Mouse (Mus musculus) cerebellum, postnatal 10 days (tissue): ENCODE data around the gene Tfpi.
"Not testable (repeated sequence)": the region's sequence is repeated elsewhere in the genome, so short reads cannot be mapped to it uniquely, and the experiment has no call there.

ENCODE experiments used
- DNase-seq, 2 experiments: peaks; one replicate each; pipeline ENCODE4 v3.0.0; 2021; ENCODE audit warnings: mixed read lengths in 2 of 2

Gene Tfpi

DNA sequence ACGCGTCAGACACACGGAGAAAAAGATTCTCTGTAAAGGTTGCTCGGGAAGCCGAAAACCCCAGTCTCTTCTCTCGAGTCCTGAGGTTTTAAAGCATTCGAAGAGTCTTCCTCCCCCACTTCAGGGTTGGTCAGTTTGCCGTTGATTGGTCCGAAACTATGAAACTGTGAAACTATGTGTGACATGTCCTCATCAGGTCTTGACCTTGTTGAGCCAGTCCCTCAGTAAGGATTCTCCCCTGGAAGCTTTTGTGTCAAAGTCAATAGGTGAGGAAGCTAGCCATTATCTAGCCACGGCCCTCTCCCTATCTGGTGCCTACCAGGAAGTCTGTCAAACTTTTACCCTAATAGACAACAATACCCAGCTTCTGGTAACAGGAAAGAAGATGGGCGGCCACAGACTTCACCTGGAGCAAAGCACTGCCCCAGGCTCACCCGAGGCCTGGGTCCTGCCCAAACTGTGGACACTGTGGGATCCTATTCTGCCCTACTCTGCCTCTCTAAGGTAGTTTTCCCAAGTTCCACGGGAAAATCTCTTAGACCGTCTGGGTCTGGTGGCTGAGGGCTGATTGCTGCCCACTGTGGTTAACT is 2.5 kb downstream of the Tfpi start:
- DNase-seq: no peak

DNA sequence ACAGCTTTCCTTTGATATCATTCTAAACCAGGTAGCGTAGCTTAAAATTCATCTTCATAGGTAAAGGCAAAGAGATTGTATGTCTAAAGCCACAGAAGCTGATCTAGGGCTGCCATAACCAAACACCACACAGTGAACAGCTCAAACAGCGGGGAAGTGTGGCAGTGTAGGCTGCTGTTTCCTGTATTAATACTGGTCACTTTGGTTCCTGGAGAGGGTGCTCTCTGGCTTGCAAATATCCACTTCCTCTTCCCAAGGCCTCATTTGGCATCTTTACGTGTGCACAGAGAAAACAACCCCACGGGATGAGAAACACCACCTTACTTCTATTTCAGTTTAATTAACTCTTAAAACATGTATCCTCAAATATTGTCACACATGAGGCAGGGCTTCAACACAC is 9.2 kb downstream of the Tfpi start:
- no peak for DNase-seq

DNA sequence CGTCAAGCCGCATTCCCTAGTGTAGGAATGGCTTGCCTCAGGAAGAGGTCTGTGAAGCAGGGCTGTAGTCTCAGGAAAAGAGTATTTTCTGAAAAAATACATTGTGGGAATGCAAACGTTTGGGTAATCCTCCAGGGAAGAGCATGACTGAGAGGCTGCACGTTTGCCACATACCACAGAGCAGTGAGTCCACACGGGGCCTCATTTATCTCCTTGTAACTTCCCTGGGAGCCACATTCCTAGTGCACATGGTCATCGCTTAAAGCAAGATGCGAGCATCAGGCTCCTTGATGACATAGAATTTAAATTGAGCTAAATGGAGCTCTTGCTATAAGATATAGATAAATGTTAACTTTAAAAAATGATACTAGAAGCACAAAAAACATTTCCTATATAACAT is 11.6 kb downstream of the Tfpi start:
- DNase-seq: no peak

DNA sequence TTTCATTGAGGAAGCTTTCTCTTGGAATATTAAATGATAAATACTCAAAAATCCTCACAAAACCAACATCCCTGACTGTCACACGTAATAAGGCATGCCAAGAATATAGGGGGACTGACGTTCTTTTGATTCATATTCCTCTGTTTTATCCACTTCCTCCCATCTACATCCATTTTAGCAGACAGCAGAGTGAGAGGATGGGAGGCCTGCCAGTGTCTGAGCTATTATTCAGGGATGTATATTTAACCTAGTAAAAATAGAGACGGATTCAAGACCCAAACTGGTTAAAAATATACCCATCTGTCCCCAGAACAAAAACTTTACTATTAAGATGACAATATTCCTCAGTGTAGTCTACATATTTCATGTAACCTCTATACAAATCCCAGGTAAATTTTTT is 14.2 kb downstream of the Tfpi start:
- no peak for DNase-seq

DNA sequence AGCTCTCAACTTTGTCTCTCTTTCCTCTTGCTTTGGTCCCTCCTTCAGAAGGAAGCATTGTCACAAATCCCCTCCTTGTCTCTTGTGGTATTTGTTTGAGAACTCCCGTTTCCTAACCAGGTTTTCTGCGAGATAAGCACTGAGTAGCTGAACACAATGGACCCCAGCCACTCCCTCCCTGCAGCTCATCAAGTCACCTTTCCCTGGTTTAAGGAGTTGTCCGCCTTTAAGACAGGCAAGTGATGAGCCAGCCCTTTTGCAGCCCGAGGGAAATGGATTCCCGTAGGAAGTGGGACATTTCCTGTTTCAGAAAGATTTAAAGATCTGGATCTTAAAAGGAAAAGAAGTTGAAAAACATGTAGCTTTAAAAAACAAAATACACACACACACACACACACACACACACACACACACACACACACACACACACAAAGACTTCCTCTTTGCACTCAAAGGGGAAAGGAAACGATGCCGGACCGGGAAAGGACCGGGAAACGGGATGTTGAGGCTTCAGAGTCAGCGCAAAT is 16.9 kb downstream of the Tfpi start:
- DNase-seq: no peak

DNA sequence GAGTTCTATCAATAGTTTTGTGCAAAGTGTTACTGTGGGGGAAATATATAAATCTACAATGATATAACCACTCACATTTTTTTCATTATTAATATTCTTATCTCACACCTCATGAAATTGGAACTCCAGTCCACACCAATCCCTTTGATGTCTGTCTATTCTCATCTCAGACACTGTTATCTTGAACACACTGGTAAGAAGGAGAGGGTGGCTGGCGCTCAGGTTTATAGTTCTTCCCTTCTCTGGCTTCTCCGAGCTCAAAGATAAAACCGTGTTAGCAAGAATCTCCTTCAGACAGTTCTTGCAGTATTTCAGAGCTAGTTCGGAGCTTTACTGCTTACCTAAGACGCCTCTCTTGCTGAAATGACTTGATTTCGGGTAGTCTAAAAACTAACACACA is 19.4 kb downstream of the Tfpi start:
- no peak for DNase-seq

DNA sequence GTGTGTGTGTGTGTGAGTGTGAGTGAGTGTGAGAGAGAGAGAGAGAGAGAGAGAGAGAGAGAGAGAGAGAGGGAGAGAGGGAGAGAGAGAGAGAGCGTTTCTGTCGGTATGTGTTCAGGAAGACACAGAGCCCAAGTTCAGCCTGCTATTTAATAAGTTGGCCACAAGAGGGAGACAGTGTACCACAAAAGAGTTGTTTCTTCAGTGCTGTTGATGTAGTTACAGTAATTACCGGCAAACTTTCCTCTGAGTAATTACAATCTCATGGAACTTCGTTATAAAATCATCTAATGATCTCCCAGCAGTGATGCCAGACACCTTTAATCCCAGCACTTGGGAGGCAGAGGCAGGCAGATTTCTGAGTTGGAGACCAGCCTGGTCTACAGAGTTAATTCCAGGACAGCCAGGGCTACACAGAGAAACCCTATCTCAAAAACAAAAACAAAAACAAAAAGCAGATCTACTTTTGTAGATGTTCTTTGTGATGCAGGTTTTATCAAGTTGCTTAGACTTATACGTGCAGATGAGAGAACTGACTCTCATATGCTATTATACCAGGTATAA is 21.3 kb downstream of the Tfpi start:
- DNase-seq: peak; percentile 59 to 78

DNA sequence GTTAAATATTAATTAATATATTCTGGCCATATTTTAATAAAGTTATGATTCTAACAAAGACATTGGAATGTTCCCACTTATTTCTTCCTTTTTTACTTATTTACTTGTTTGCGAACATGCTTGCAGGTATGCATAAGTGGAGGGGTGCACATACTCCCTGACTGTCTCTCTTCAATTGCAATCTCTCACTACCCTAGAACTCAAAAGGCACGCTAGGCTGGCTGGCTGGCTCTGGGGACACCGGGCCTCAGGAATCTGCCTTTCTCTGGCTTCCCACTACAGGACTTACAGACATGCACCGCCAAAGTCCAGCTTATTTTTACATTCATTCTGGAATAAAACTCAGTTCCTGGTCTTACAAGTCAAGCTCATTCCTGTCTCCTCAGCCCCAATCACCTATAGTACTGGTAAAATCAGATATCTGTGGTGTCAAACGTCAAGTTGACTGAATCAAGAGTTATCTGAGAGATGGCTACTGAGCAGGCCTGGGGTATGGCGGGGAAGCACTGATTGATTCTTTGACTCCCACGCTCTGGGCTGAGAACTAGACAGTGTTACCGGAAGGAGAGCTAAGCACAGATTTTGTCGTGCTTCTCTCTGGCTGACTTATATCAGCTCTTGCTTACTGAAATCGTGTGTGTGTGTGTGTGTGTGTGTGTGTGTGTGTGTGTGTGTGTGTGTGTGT is 21.9 kb downstream of the Tfpi start:
- DNase-seq: no peak

DNA sequence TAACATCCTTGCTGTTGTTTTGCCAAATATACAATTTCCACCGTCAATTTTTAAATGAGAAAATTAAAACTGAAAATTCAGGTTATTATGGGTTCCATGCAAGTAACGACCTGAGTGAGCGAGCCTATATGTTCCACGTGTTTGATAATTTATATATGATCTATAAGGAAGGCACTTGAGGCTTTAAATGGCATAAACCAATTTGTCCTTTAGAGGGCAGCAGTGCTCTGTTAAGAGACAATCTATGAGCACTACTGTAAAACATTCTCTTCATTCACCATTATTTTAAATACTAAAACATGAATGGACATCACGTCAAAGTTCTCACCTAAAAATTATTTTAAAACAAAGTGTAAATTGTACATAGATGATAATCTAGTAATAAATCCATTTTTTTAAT is 22.5 kb downstream of the Tfpi start:
- DNase-seq: peak; percentile 38 to 66

DNA sequence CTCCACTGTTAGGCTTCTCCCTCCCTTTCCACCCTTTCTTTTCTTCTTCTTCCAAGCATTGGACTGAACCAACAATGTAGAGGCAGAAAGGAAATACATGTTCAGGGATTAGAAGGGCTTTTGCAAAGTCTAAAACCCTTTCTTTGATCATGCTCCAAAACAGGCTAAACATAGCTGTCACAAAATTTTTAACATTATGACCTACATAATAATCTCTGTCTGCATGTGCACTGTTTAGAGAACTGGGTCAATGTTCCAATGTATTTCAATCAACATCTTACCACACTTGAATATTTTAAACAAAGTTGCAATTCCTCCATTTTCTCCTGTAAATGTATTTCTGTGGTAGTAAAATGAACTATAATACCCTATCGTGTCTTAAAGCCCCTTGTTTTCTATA is 31.1 kb downstream of the Tfpi start:
- DNase-seq: no peak

DNA sequence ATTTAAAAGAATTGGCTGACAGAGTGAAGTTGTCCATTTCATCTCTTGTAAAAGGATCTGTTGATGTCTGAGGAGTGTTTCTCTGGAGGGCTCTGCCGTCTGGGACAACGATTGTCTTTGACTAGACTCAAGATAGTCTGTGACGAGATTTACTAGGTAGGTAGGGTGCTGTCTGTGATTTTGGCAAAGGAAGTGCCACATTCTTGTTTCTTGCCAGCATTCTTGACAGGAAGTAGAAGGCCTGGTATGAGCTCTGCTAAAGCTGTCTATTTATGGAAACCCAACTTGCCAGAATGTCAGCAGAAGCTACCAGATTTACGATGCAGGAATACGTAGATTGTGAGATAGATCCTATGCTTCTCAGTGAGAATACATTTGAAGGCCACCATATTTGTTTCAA is 34.6 kb downstream of the Tfpi start:
- no peak for DNase-seq

DNA sequence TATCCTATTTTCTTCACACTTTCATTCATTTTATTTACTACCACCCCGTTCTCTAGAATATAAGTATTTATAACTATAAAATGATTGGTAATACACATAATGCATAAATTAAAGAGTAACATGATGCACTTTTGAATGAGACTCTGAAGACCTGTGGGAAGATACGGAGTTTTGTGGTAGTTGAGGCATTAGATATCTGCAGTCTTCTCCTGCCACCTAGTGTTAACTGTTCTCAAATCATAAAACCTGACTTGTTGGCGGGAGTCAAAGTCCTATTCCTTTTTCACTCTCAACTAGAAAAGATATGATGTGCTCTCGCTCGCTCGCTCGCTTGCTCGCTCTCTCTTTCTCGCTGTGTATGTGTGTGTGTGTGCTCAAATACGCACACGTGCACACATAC is 46.9 kb downstream of the Tfpi start:
- peak; percentile 50 to 75 for DNase-seq

DNA sequence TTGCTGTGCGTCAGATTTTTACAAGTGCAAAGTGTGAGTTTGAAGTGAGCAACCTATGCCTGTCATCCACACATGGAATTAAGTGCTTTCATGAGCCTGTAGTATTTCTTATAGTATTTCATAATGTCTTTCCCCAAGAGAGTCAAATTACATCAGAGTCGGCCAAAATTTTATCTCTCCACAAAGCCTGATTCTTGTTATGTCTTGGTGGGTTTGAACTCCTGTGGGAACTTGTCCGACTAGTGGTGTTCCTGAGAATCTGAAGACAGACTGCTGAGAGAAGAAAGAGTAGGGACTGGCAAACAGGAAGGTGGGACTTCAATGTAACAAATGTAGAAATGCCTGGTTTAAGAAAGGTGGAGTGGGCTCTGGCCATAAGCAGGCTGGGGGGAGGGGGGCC is 47.7 kb downstream of the Tfpi start:
- DNase-seq: peak in 1 of 2 experiments; percentile 5

DNA sequence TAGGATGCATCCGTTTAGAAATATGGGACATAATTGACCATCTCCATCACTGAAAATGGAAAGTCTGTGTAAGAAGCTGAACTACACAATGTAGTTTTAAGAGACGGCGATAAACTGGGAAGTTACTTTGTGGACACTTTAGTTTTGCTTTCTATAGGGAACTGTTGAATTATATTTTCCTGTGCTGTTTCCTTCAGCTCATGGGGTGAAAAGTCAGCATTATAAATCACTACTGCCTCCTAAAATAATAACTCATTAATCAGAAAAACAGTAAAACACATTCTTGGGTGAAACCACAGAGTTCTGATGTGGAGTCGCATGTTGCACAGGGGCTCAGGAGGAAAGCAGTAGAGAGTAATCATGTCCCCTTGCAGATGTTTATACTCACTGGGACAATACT is 50.0 kb downstream of the Tfpi start:
- no peak for DNase-seq

DNA sequence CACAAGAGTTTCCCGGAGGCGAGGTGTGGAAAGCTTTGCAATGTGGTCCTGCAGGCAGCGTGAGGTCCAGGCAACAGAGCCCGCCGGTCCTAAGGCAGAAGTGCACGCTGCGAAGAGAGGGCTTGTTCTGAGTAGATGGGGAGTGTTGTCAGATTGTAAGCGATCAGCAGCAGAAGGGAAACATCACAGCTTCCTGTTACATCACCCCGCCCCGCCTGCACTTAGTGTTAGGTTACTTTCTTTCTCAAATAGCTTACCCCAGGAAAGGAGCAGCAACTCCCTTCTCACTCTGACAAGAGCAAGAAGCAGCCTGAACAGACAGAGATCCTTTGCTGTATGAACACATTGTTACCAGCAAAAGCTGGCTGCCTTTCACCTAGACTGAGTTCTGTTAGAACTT is 51.4 kb downstream of the Tfpi start, which contains the start of gene Calcrl:
Gene Calcrl, minus strand, starts transcription at position 274 of the 400 bp plus-strand sequence.
- peak; percentile 46 to 49 for DNase-seq

DNA sequence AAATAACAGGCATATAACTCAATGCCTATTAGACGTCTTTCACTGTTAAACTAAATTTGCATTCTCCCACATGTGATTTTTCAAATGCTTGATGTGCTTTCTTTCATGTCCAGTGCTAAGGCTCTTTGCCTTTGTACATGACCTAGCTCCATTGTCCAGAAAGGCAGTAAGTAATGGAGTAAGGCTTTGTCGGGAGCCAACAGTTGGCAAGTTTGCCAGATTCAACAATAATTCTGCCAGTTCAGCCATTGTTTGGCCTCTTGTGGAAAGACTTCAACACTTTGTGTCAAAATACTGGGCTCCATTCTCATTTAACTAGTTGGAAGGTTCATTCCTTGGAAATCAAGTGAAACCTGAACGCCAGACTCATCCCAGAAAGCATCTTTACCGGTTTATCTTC is 60.1 kb downstream of the Tfpi start:
- peak in 1 of 2 experiments; percentile 5 for DNase-seq

DNA sequence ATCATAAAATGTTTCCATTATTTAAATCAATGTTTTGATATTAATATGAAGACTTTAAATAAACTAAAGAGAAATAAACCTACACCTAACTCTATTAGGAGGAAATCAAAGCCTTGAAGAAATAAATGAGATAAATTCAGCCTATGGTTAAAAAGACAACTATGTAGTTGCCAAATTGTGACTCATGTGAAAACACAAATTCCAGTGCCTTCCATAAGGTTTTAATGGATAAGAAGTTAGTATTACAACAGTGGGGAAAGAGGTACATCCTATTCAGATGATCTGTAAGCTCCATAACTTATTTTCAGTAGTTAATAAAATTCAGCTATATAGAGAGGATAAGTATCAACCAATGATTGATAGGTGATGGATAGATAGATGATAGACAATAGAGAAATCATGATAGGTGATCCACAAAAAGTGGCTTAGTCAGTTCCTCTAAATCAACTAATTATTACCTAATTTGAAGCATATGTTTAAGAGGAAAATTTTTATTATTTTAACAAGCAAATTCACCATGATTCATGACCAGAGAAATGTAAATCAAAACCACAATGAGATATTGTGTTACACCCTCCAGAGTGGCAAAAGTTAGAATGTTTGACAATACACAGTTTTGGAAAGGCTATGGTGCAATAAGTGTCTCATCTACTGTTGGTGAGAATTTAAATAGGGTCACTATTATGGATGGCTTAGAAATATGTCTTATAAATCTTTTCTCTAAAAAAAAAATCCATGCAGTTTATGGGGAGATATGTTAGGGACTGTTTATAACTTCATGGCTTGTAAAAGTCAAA is 66.6 kb downstream of the Tfpi start:
- no peak for DNase-seq

DNA sequence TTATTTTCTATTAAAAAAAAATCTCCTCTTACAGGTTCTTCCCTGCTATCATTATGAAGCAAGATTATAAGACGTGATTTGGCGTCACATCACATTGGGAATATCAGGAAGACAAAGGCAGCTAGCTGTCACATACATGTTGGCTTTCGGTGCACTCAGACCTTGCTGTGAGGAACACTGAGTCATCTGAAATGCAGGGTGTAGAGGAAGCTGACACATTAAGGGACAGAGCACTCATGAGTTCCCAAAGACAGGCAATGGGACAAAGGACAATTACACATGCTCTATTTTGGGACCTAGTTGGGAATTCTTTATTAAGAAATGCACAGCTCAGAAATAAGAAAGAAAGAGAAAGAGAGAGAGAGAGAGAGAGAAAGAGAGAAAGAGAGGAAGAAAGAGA is 71.7 kb downstream of the Tfpi start:
- no peak for DNase-seq

DNA sequence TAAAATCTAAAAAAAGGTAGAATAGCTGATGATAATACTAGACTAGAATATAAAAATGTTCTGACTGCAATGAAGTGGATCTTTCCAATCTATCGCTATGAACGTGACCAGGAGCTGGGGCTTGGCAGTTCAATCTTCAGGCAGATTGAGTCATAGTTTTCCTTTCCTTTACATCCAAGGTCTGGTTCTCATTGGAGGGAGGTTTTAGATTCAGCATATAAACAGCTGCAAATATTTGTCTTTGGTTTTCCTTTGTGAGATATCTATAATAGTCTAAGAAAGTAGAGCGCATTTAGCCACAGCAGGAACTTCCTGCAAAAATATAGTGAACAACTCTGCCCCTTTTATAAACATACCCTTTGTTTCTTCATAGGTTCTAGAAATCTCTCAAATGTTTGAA is 73.9 kb downstream of the Tfpi start:
- DNase-seq: no peak

DNA sequence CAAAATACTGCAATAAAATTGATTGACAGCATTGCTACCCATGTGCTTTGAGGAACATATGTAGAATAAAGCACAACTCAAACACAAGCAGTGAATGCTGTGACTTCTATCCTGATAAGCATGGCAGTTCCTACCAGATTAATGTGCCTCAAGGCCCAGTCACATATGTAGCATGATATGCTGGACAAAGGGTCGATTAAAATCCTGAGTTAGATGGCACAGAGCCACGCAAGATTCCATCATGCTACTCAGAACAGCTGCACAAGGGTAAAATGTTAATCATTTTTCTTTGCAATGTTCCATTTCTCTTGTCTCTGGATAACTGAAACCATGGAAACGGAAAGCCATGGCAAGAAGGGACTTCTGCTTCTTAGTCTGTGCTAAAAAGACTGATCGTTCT is 80.0 kb downstream of the Tfpi start:
- no peak for DNase-seq

DNA sequence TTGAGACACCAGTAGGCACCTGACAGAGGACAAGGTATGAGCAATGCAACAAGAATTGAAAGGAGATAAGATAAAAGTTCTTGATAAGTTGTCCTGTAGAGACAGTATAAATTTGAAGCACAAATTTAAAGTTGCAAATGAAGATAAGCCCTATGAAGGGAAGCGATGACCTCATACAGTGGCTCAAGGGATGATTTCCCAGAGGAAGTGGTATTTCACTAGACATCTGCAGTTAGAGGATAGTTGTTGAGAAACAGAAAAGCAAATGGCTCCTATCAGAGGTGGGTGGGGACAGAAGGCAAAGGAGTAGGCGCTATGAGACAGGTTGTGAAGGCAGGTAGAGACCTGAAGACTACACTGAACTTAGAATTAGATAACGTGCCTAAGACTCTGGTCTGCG is 83.3 kb downstream of the Tfpi start:
- no peak for DNase-seq

DNA sequence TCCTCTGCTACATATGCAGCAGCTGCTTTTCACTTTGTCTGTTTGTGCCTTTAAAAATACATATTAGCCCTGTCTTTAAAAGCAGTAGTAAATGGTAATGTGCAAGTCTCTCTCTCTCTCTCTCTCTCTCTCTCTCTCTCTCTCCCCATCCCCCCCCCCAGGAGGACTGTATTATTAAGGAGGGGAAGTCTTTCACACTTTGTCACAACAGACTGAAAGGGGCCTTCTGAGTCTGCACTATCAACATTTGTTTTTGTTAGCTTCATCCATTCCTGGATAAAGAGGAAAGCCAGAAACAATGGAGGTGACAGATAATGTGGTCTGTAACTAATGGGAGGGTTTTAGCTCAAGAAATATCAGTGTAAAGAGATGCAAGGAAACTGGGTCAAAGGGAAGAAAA is 87.5 kb downstream of the Tfpi start:
- no peak for DNase-seq

DNA sequence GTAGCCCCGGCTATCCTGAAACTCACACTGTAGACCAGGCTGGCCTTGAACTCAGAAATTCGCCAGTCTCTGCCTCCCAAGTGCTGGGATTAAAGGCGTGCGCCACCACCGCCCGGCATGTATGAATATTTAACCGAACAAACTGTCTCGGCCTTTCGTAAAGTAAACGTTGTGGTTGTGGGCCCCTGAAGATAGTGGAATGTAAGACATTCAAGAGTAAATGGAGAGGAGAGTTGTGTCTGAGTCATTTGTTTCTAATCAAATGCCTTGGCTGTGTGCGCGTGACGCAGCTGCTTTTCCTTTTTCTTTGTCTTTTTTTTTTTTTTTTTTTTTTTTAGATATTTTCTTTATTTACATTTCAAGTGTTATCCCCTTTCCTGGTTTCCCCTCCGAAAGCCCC is 88.0 kb downstream of the Tfpi start:
- DNase-seq: not testable (repeated sequence)

DNA sequence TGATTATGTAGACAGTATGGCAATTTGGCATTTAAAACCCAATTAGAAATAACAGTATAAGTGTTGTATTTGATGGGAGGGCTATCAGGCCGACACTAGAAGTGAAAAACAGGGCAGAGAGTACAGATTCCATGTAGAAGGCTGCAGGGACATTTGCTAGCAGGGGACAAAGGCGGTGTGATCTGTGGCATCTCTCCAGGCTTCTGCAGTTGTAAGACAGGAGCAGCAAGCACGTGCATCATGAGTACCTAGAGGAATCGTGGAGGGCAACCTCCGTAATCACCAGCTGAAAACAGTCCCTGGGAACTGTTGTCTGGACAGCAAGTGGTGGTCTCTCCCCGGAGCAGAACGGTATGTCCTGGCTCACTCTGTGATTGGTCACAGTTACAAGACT is 88.6 kb downstream of the Tfpi start:
- peak; percentile 15 for DNase-seq
